Mouse (Mus musculus) erythroid progenitor cell, adult 5-6 weeks (primary cell): ENCODE measurements around the gene Kcns1. TPM values are rescaled to one million over a fixed set of nuclear protein-coding genes. Genes with fewer than 3 reads are reported as not detected.
"Not testable (repeated sequence)": the region's sequence is repeated elsewhere in the genome, so short reads cannot be mapped to it uniquely, and the experiment has no call there.

ENCODE experiments used
- ATAC-seq: replicated peaks from 2 replicates; pipeline ENCODE4 v1.8.0; 2016; ENCODE audit warnings: moderate number of reproducible peaks, mild to moderate bottlenecking, moderate TSS enrichment, inconsistent platforms; ENCODE audit not compliant: poor library complexity, low FRiP score, severe bottlenecking
- total RNA-seq, 2 experiments: library from RNA; stranded (forward) in 1 of 2; stranded (reverse) in 1 of 2; fragments of 150-400 nt in 1 of 2; fragments of 186-747, 209-891 nt in 1 of 2; gene quantifications; 2 replicates each; pipeline versions ENCODE4 v1.2.3 to v1.2.4; 2015 to 2017; ENCODE audit warnings: low replicate concordance in 2 of 2

The Kcns1 gene
- not detected in 2 replicates for total RNA-seq (2015; ENCODE audit: low replicate concordance)
- not detected in 2 replicates for total RNA-seq (2017; ENCODE audit: low replicate concordance)

GRCm38 (mm10) chr2:164170902-164171301, at the start of gene Kcns1:
Gene Kcns1 (minus strand): TSS chr2:164171113.
- no peak for ATAC-seq

GRCm38 (mm10) chr2:164219295-164219694, 48.4 kb upstream of the Kcns1 start:
- no peak for ATAC-seq

- no peak for ATAC-seq
Observed at GRCm38 (mm10) chr2:164212711-164213110, 41.8 kb upstream of the Kcns1 start.

GRCm38 (mm10) chr2:164210892-164211291, 40.0 kb upstream of the Kcns1 start:
- no peak for ATAC-seq

GRCm38 (mm10) chr2:164206676-164207075, 35.8 kb upstream of the Kcns1 start:
- no peak for ATAC-seq

- ATAC-seq: not testable (repeated sequence)
Observed at GRCm38 (mm10) chr2:164206011-164206410, 35.1 kb upstream of the Kcns1 start.

- no peak for ATAC-seq
Observed at GRCm38 (mm10) chr2:164199626-164200327, 28.9 kb upstream of the Kcns1 start, which contains the start of gene Wfdc15a. Gene Wfdc15a (minus strand): TSS chr2:164200130.

GRCm38 (mm10) chr2:164196700-164196990, 25.7 kb upstream of the Kcns1 start:
- ATAC-seq: no peak

GRCm38 (mm10) chr2:164195971-164196699, 25.2 kb upstream of the Kcns1 start:
- no peak for ATAC-seq

GRCm38 (mm10) chr2:164194959-164195630, 24.2 kb upstream of the Kcns1 start:
- ATAC-seq: no peak

GRCm38 (mm10) chr2:164192279-164192678, 21.4 kb upstream of the Kcns1 start:
- ATAC-seq: no peak

- no peak for ATAC-seq
Observed at GRCm38 (mm10) chr2:164190576-164190975, 19.7 kb upstream of the Kcns1 start, which contains the start of gene Wfdc12. Gene Wfdc12 (minus strand): TSS chr2:164190608.

GRCm38 (mm10) chr2:164188722-164189121, 17.8 kb upstream of the Kcns1 start:
- 0 out of 2 replicates have a peak, but pooled peaks have one; percentile 49 for ATAC-seq

GRCm38 (mm10) chr2:164184145-164184719, 13.3 kb upstream of the Kcns1 start:
- ATAC-seq: no peak

GRCm38 (mm10) chr2:164183340-164183739, 12.4 kb upstream of the Kcns1 start:
- ATAC-seq: no peak

GRCm38 (mm10) chr2:164182692-164183255, 11.9 kb upstream of the Kcns1 start, which contains the start of gene Wfdc5:
Gene Wfdc5 (minus strand): TSS chr2:164182742.
- ATAC-seq: no peak

GRCm38 (mm10) chr2:164180770-164181169, 9.9 kb upstream of the Kcns1 start:
- no peak for ATAC-seq

- no peak for ATAC-seq
Observed at GRCm38 (mm10) chr2:164180124-164180523, 9.2 kb upstream of the Kcns1 start.

GRCm38 (mm10) chr2:164177831-164178230, 6.9 kb upstream of the Kcns1 start:
- no peak for ATAC-seq

- no peak for ATAC-seq
Observed at GRCm38 (mm10) chr2:164175850-164176249, 4.9 kb upstream of the Kcns1 start.
